Mouse (Mus musculus) forebrain, embryonic 15.5 days (tissue): Measurements from ENCODE around the gene Gm20817. TPM values are rescaled to one million over a fixed set of nuclear protein-coding genes. Genes with fewer than 3 reads are reported as not detected.
"Not testable (repeated sequence)": the region's sequence is repeated elsewhere in the genome, so short reads cannot be mapped to it uniquely, and the experiment has no call there.

ENCODE experiments used
- ATAC-seq: fragments of 200-750 bp; cut with Nextera tagmentation; replicated peaks from 2 replicates; pipeline ENCODE4 v1.8.0; 2017; ENCODE audit warnings: mild to moderate bottlenecking, moderate TSS enrichment, moderate library complexity
- H3K27ac ChIP-seq: fragments of 300-500 bp; sonication (generic); replicated peaks from 2 replicates; pipeline ENCODE4 v1.5.1; 2015; ENCODE audit warnings: mild to moderate bottlenecking, inconsistent platforms
- H3K27me3 ChIP-seq: fragments of 300-500 bp; sonication (generic); 2 replicates; pipeline ENCODE4 v1.6.1; 2015; ENCODE audit warnings: inconsistent platforms
- H3K36me3 ChIP-seq: fragments of 300-500 bp; sonication (generic); 2 replicates; pipeline ENCODE4 v1.6.1; 2015; ENCODE audit warnings: mild to moderate bottlenecking, inconsistent platforms
- H3K4me1 ChIP-seq: fragments of 300-500 bp; sonication (generic); 2 replicates; pipeline ENCODE4 v1.6.1; 2015; ENCODE audit warnings: inconsistent platforms
- H3K4me2 ChIP-seq: fragments of 300-500 bp; sonication (generic); replicated peaks from 2 replicates; pipeline ENCODE4 v1.6.1; 2015; ENCODE audit warnings: mild to moderate bottlenecking, inconsistent platforms
- H3K4me3 ChIP-seq: fragments of 300-500 bp; sonication (generic); 2 replicates; pipeline ENCODE4 v1.5.1; 2015; ENCODE audit warnings: mild to moderate bottlenecking, inconsistent platforms
- H3K9ac ChIP-seq: fragments of 300-500 bp; sonication (generic); replicated peaks from 2 replicates; pipeline ENCODE4 v1.6.1; 2015; ENCODE audit warnings: mild to moderate bottlenecking, inconsistent platforms
- H3K9me3 ChIP-seq: fragments of 300-500 bp; sonication (generic); 2 replicates; pipeline ENCODE4 v1.6.1; 2016; ENCODE audit warnings: inconsistent platforms
- WGBS: fragments of 180-500 bp; shearing (Covaris S2); methylation state at CpG from one replicate; pipeline ENCODE4 v1.1.7; 2015; ENCODE audit warnings: mixed read lengths; 5-methylcytosine and 5-hydroxymethylcytosine counted together
- polyA plus RNA-seq: library from polyadenylated mRNA; unstranded; fragments of >200 nt; fragmentation: Nextera tagmentation; extraction: Ambion mirVana; gene quantifications from 2 replicates; pipeline ENCODE4 v1.2.1, GENCODE M21; 2015

Gm20817 gene
- not detected in 2 replicates for polyA plus RNA-seq

DNA sequence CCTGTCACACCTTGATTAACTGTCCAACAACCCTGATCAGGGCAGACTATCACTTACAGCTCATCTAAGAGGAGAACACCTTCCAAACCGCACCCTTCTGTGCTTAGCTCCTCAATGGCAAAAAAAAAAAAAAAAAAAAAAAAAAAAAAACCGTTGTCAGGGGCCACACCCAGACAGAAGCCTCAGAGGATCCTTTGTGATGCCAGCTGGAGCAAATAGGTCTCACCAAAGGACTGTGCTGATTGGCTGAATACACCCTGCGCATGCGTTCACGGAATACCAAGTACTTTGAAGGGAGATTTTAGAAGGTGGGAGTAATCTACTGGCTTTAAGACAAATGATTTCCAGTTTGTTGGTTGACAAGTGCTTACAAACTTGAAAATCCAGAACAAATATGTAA is at the start of gene Gm20817:
Gene Gm20817 (minus strand): TSS at position 101 of the 400 bp plus-strand sequence.
- not testable (repeated sequence) for H3K4me1 ChIP-seq, ATAC-seq, H3K9ac ChIP-seq, H3K4me3 ChIP-seq, H3K4me2 ChIP-seq, H3K27me3 ChIP-seq, H3K36me3 ChIP-seq, H3K9me3 ChIP-seq, H3K27ac ChIP-seq
- no CpG with 5 or more reads among the region's 5 CpGs for WGBS
